Mouse (Mus musculus): ENCODE results near the gene Lrrc19.

Gene Lrrc19

GRCm38 (mm10) chr4:94591765-94592381 is 58.1 kb downstream of the Lrrc19 start:
- peak; percentile 6 for DNase-seq (ENCODE audit: low read depth, low spot score)
